Mouse (Mus musculus): ENCODE results near the gene Gm20503.

The Gm20503 gene

GRCm38 (mm10) chr4:59002948-59003805, at the start of gene Gm20503:
TSS of gene Gm20503 (plus strand) at chr4:59003210.
- DNase-seq: peak; percentile 94

GRCm38 (mm10) chr4:58961719-58962118, 41.3 kb upstream of the Gm20503 start:
- no peak for DNase-seq

GRCm38 (mm10) chr4:58963271-58963670, 39.7 kb upstream of the Gm20503 start:
- DNase-seq: no peak

- DNase-seq: no peak
Measured at GRCm38 (mm10) chr4:58965136-58965535, 37.9 kb upstream of the Gm20503 start.

- DNase-seq: no peak
Measured at GRCm38 (mm10) chr4:58970678-58971077, 32.3 kb upstream of the Gm20503 start.

- no peak for DNase-seq
Measured at GRCm38 (mm10) chr4:58975711-58976110, 27.3 kb upstream of the Gm20503 start.

- DNase-seq: no peak
Measured at GRCm38 (mm10) chr4:58981421-58981820, 21.6 kb upstream of the Gm20503 start.

GRCm38 (mm10) chr4:58982806-58983205, 20.2 kb upstream of the Gm20503 start:
- DNase-seq: no peak

- peak; percentile 69 for DNase-seq
Measured at GRCm38 (mm10) chr4:58985157-58985648, 17.8 kb upstream of the Gm20503 start.

GRCm38 (mm10) chr4:58986540-58987190, 16.3 kb upstream of the Gm20503 start, which contains the start of gene Ptgr1:
TSS of gene Ptgr1 (minus strand) at chr4:58987119.
- DNase-seq: peak; percentile 82

GRCm38 (mm10) chr4:58989303-58989898, 13.6 kb upstream of the Gm20503 start:
- DNase-seq: no peak

- no peak for DNase-seq
Measured at GRCm38 (mm10) chr4:58990609-58991434, 12.2 kb upstream of the Gm20503 start.

GRCm38 (mm10) chr4:58992195-58992594, 10.8 kb upstream of the Gm20503 start:
- DNase-seq: no peak

- no peak for DNase-seq
Measured at GRCm38 (mm10) chr4:58994762-58995161, 8.2 kb upstream of the Gm20503 start, which contains the start of gene Dnajc25. TSS of gene Dnajc25 (plus strand) at chr4:58995062.

GRCm38 (mm10) chr4:58995251-58995693, 7.7 kb upstream of the Gm20503 start:
- DNase-seq: no peak

GRCm38 (mm10) chr4:58997081-58997480, 5.9 kb upstream of the Gm20503 start:
- DNase-seq: no peak

GRCm38 (mm10) chr4:58998688-58999087, 4.3 kb upstream of the Gm20503 start:
- DNase-seq: no peak

GRCm38 (mm10) chr4:58999686-59000085, 3.3 kb upstream of the Gm20503 start:
- DNase-seq: peak; percentile 74

- peak; percentile 13 for DNase-seq
Measured at GRCm38 (mm10) chr4:59000614-59001013, 2.4 kb upstream of the Gm20503 start.

GRCm38 (mm10) chr4:59003806-59004200, 793 bp downstream of the Gm20503 start:
- DNase-seq: no peak

- no peak for DNase-seq
Measured at GRCm38 (mm10) chr4:59006211-59006610, 3.2 kb downstream of the Gm20503 start.

GRCm38 (mm10) chr4:59007016-59007415, 4.0 kb downstream of the Gm20503 start:
- DNase-seq: no peak

Measured in right cerebral cortex, adult 18-20 months (tissue).